Mouse (Mus musculus): ENCODE measurements around the gene Hacd2.

The Hacd2 gene

DNA sequence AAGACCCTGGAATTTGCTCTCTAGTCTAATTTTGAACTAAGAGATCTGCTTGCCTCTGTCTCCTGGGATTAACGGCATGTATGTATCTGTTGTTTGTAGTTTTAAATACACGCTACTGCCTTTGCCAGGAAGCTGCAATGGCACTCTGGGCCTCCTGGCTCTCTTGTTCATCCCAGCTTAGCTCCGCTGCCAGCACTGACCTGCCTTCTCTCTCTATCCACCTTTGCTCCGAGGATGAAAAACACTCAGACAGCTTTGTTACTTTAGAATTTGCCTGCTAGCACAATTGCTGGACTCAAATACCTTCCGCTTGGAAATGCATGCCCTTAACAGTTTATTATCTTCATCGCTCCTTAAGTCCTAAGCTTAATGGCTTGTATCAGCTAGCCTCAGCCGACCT lies 18.8 kb downstream of the Hacd2 start:
- in situ Hi-C loops (cut with MboI; ENCODE audit: low pct_unique_long_range_greater_than_20kb in 1 of 2, low sequenced_read_pairs in 2 of 2, unreplicated experiment in 1 of 2) = no loop called here

- in situ Hi-C loops (cut with MboI; ENCODE audit: low pct_unique_long_range_greater_than_20kb in 1 of 2, low sequenced_read_pairs in 2 of 2, unreplicated experiment in 1 of 2) = no loop called here
Measured at GRCm38 (mm10) chr16:35046081-35046775, 24.0 kb downstream of the Hacd2 start.

GRCm38 (mm10) chr16:35047272-35047969 lies 25.2 kb downstream of the Hacd2 start:
- in situ Hi-C loops (cut with MboI; ENCODE audit: low pct_unique_long_range_greater_than_20kb in 1 of 2, low sequenced_read_pairs in 2 of 2, unreplicated experiment in 1 of 2) = no loop called here

- in situ Hi-C loops (cut with MboI; ENCODE audit: low pct_unique_long_range_greater_than_20kb in 1 of 2, low sequenced_read_pairs in 2 of 2, unreplicated experiment in 1 of 2) = no loop called here
Measured at GRCm38 (mm10) chr16:35051066-35051465, 28.8 kb downstream of the Hacd2 start.

DNA sequence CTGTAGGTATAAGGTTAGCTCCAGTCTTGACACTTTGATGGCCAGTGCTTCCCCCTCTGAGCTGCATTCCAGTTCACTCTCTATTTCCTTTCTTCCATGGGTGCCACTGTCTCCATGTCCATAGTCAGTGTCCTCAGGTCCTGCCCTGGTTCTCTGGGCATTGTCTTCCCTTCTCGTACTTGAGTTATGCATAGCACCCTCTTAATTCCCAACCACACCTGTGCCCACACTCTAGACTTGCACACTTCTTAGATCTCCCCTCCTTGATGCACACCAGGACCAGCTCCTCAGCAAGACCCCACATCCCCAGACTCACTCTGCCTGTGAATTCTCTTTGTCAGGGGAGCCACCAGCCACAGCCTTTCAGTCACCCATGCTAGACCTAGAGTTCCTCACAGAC lies 30.0 kb downstream of the Hacd2 start:
- in situ Hi-C loops (cut with MboI; ENCODE audit: low pct_unique_long_range_greater_than_20kb in 1 of 2, low sequenced_read_pairs in 2 of 2, unreplicated experiment in 1 of 2) = no loop called here

GRCm38 (mm10) chr16:35054432-35055193 lies 32.4 kb downstream of the Hacd2 start:
- in situ Hi-C loops (cut with MboI; ENCODE audit: low pct_unique_long_range_greater_than_20kb in 1 of 2, low sequenced_read_pairs in 2 of 2, unreplicated experiment in 1 of 2) = no loop called here

GRCm38 (mm10) chr16:35055194-35055506 lies 32.9 kb downstream of the Hacd2 start:
- in situ Hi-C loops (cut with MboI; ENCODE audit: low pct_unique_long_range_greater_than_20kb in 1 of 2, low sequenced_read_pairs in 2 of 2, unreplicated experiment in 1 of 2) = no loop called here

- in situ Hi-C loops (cut with MboI; ENCODE audit: low pct_unique_long_range_greater_than_20kb in 1 of 2, low sequenced_read_pairs in 2 of 2, unreplicated experiment in 1 of 2) = no loop called here
Measured at GRCm38 (mm10) chr16:35055861-35056260, 33.6 kb downstream of the Hacd2 start.

GRCm38 (mm10) chr16:35056306-35056705 lies 34.1 kb downstream of the Hacd2 start:
- in situ Hi-C loops (cut with MboI; ENCODE audit: low pct_unique_long_range_greater_than_20kb in 1 of 2, low sequenced_read_pairs in 2 of 2, unreplicated experiment in 1 of 2) = no loop called here

GRCm38 (mm10) chr16:35056786-35057185 lies 34.6 kb downstream of the Hacd2 start:
- in situ Hi-C loops (cut with MboI; ENCODE audit: low pct_unique_long_range_greater_than_20kb in 1 of 2, low sequenced_read_pairs in 2 of 2, unreplicated experiment in 1 of 2) = no loop called here

GRCm38 (mm10) chr16:35061017-35061416 lies 38.8 kb downstream of the Hacd2 start:
- in situ Hi-C loops (cut with MboI; ENCODE audit: low pct_unique_long_range_greater_than_20kb in 1 of 2, low sequenced_read_pairs in 2 of 2, unreplicated experiment in 1 of 2) = no loop called here

DNA sequence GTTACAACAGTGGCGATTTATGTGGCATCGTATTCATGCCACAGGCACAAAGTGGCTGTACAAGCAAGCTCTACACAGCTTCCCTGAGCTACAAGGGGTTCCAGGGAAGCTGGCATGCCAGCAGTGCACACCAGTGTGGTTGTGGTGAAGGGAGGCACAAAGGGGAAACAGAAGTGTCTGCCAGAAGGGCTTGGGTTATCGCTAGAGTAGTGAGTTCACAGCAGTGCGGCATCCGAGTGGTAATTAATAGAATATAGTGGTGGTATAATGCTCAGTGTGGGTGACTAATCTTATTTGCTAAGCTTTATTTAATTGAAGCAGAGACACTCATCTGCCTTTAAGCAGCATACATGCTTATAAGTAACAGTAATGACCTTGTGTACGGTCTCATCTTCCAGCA lies 43.5 kb downstream of the Hacd2 start:
- in situ Hi-C loops (cut with MboI; ENCODE audit: low pct_unique_long_range_greater_than_20kb in 1 of 2, low sequenced_read_pairs in 2 of 2, unreplicated experiment in 1 of 2) = no loop called here

DNA sequence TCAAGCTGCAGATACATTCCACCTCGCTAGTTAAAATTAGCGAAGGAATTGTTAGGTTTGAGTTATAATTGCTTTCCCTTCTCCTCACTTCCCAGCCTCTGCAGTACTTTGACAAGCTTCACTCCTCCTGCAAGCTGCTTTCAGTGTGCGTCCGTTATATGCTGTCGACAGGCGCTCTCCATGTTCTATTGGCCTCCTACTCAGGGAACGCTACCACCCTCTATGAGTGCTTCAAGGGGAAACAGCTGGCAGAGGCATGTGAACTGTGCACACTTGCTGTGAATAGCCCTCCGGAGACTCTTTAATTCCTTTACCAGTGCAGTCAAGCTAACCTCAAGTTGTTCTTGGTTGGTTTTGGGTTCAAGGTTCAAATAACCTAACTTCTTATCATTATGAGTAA lies 44.9 kb downstream of the Hacd2 start:
- in situ Hi-C loops (cut with MboI; ENCODE audit: low pct_unique_long_range_greater_than_20kb in 1 of 2, low sequenced_read_pairs in 2 of 2, unreplicated experiment in 1 of 2) = no loop called here

DNA sequence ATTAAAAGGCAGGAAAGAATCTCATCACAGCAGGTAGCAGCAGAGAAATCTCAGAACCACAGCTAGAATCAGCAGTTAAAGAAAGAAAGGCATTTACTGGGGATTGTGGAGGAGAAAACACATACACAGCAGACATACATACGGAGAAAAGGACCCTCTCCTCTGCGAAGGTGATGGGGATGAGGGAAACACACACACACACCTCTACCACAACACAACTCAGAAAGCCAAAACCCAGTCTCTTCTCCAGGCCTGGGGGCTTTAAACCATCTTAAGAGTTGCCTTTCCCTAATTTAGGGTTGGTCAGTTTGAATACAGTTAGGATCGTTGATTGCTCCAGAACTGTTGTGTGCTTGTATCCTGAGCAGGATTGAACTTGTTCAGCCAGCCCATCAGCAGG lies 45.4 kb downstream of the Hacd2 start:
- in situ Hi-C loops (cut with MboI; ENCODE audit: low pct_unique_long_range_greater_than_20kb in 1 of 2, low sequenced_read_pairs in 2 of 2, unreplicated experiment in 1 of 2) = no loop called here

DNA sequence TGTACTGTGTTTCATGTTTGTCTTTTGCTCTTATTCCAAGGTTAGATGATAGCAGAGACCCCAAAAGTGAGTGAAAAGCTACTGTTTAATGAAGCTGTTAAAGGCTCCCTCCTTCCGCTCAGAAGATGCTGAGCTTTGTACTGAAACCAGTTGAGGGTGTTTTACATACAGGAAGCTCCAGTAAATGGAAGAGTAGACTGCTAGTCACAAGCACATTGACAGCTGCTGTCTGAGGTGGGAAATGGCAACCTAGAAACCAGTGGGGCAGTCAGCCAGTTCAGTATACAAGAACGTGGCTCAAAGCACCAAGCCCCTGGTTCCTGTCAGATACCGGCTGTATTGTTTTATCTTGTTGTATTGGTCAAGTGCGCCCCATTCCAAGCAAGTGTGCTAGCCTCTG lies 46.7 kb downstream of the Hacd2 start:
- in situ Hi-C loops (cut with MboI; ENCODE audit: low pct_unique_long_range_greater_than_20kb in 1 of 2, low sequenced_read_pairs in 2 of 2, unreplicated experiment in 1 of 2) = no loop called here

DNA sequence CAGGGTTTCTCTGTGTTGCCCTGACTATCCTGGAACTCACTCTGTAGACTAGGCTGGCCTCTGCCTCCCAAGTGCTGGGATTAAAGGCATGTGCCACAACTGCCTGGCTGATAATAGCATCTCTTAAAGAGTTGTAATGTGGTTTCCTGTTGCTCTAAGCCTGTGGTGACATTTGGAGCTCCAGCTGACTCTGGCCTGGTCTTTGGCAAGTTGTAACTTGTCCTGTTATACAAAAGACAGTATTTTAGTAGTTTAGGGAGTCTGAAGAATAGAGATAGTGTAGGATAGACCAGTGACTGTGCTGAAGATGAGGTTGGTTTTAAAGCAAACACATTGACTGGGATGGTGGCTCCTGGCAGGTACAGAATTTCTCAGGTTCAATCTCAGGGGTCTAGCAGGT lies 52.2 kb downstream of the Hacd2 start:
- in situ Hi-C loops (cut with MboI; ENCODE audit: low pct_unique_long_range_greater_than_20kb in 1 of 2, low sequenced_read_pairs in 2 of 2, unreplicated experiment in 1 of 2) = no loop called here

GRCm38 (mm10) chr16:35075643-35076042 lies 53.4 kb downstream of the Hacd2 start:
- in situ Hi-C loops (cut with MboI; ENCODE audit: low pct_unique_long_range_greater_than_20kb in 1 of 2, low sequenced_read_pairs in 2 of 2, unreplicated experiment in 1 of 2) = no loop called here

DNA sequence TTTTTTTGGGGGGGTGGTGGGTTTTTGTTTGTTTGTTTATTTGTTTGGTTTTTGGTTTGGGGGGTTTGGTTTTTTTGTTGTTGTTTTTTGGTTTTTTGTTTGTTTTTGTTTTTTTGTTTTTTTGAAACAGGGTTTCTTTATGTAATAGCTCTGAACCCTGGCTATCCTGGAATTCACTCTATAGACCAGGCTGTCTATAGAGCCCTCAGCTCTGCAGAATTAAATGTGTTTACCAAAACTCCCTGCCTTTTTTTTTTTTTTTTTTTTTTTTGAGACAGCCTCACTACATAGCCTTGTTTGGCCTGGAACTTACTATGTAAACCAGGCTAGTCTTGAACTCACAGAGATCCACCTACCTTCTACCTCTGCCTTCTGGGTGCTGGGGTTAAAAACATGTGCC lies 71.3 kb downstream of the Hacd2 start:
- in situ Hi-C loops (cut with MboI; ENCODE audit: low pct_unique_long_range_greater_than_20kb in 1 of 2, low sequenced_read_pairs in 2 of 2, unreplicated experiment in 1 of 2) = no loop called here

- in situ Hi-C loops (cut with MboI; ENCODE audit: low pct_unique_long_range_greater_than_20kb in 1 of 2, low sequenced_read_pairs in 2 of 2, unreplicated experiment in 1 of 2) = no loop called here
Measured at GRCm38 (mm10) chr16:35097870-35098530, 75.8 kb downstream of the Hacd2 start.

All from mouse embryonic stem cell (cell line).